Mouse (Mus musculus) spleen, embryonic (tissue): ENCODE measurements around the gene Trpm6.

Experiments
- CTCF ChIA-PET: fragments of 350-600 bp; sonication (Branson Sonifier 250); formaldehyde crosslinking; loops from one replicate; lab custom pipeline; 2022; lab: Charles Lee

Trpm6 gene

DNA sequence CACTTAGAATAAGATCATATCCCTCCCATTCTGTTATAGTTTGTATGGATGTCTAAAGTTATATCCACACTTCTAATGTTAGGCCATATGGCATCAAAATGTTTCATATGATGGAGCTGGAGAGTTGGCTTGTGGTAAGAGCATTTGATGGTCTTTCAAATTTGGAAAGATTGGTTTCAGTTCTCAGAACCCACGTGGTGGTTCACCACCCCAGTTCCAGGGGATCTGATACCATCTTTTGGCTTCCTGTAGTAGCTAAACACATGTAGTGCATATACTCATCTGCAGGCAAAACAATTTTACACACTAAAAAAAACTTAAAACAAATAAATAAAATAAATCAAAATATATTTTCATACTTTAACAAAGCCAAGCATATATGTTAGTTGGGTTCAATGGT lies 21.3 kb downstream of the Trpm6 start:
- CTCF ChIA-PET: no interaction called here

DNA sequence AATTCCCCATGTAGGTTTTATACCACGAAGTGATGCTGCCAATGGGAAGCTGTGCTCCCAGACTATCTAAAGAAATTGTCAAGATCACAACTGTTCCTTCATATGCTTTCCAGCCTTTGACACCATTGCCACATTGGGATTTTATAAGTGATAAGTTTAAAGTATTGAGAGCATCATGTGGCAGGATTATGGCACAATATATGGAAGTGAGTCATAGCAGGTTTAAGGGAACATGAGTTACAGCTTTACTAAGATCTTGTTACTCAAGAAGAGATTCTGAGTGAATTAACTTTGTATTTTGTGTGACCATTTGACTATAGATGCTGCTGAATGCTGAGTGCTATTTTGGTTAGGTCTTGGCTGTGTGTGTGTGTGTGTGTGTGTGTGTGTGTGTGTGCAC lies 21.8 kb downstream of the Trpm6 start:
- CTCF ChIA-PET: no interaction called here

DNA sequence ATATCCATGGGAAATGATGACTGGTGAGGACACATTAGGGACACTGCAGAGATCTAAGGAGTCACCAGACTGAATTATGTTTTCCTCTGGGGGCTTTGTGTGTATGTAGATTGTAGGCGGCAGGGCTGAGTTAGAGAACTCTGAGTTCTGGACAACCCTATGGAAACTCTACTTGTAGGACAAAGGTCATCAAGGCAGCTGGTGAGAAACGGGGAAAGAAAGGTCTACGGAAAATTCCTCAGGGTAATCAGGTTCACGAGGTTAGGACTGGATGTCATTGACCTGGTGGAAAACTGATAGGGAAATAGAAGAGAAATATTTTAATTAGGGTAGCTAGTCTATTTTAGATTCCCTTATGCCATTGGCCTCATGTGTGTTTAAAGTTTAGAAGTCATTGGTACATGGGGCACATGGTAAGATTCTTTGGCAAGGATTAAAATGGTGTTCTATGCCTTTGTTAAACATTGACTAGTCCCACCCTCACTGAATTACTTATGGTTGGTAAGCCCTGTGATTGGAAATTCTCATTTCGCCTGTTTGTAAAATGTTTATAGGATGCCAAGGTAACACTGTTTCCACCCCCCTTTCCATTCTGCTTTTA lies 23.2 kb downstream of the Trpm6 start:
- CTCF ChIA-PET: interaction anchor here (0.6 kb wide), 1 partner anchor 87 kb away, joined by 3 read pairs; no protein-coding TSS in a partner anchor

DNA sequence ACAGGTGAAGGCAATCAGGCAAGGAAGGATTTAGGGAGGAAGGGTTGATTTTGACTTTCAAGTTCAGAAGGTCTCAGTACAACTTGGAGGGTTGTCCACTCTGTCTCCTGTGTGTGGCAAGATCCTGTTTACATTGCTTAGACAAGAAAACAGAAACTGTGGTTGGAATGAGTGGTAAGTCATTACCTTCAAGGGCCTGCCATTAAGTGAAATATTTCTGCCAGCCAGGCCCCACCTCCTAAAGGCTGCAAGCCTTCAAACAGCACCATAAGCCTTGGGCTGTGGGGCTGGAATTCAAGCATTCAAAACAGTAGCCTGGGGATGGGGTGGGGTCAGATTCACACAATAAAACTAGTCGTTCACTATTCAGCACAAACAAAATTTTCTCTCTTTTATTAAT lies 24.3 kb downstream of the Trpm6 start:
- CTCF ChIA-PET: no interaction called here

GRCm38 (mm10) chr19:18799646-18800045 lies 49.9 kb downstream of the Trpm6 start:
- CTCF ChIA-PET: no interaction called here

- CTCF ChIA-PET: no interaction called here
Measured at GRCm38 (mm10) chr19:18811264-18811663, 61.5 kb downstream of the Trpm6 start.

DNA sequence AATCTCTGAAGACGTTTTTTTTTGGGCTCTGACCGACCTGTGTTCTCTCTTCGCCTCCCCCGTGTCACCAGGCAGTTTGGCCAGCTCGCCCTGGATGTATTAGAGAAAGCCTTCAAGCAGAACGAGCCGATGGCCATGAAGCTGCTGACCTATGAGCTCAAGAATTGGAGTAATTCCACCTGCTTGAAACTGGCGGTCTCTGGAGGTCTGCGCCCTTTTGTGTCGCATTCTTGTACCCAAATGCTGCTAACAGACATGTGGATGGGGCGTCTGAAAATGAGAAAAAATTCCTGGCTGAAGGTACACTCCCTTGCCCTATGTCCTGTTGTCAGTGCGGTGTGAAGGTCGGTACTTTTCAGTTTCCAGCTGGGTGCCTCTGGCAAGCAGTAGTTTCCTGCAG lies 65.4 kb downstream of the Trpm6 start:
- CTCF ChIA-PET: no interaction called here

- CTCF ChIA-PET: no interaction called here
Measured at GRCm38 (mm10) chr19:18817425-18817824, 67.6 kb downstream of the Trpm6 start.

DNA sequence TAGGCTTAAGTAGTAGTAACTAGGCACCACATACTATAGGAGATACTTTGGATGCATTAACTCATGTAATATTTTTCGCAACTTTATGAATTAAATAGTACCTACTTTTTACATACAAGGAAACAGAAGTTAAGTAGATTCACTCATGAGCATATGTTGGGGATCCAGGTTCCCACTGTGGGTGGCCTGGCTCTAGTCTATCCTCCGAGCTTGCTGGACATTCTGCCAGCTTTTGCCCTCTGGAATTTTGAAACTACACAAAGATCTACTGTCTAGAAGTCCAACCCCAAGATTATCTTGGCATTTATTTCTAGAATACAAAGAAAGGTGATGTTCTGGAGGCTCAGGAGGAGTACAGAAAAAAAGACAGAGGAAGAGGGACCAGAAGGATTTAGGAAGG lies 78.8 kb downstream of the Trpm6 start:
- CTCF ChIA-PET: no interaction called here

GRCm38 (mm10) chr19:18831196-18831595 lies 81.4 kb downstream of the Trpm6 start:
- CTCF ChIA-PET: no interaction called here

DNA sequence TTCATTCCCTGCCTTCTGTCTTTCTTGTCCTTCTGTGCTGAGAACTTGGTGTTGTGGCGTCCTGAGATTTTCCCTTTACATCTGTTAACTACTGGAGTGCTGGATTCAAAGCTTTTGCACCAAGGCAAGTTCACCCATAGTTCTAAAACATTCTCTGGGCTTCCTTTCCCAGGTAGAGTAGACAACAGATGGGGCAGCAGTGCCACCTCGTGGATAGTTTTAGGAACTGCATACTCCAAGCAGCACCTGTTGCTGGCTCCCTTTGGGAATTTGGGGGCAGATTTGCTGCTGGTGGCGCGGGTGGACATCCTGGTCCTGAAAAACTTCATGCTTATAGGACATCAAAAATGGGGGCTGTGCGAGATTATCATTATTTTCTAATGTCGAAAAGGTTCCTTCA lies 85.2 kb downstream of the Trpm6 start:
- CTCF ChIA-PET: no interaction called here

DNA sequence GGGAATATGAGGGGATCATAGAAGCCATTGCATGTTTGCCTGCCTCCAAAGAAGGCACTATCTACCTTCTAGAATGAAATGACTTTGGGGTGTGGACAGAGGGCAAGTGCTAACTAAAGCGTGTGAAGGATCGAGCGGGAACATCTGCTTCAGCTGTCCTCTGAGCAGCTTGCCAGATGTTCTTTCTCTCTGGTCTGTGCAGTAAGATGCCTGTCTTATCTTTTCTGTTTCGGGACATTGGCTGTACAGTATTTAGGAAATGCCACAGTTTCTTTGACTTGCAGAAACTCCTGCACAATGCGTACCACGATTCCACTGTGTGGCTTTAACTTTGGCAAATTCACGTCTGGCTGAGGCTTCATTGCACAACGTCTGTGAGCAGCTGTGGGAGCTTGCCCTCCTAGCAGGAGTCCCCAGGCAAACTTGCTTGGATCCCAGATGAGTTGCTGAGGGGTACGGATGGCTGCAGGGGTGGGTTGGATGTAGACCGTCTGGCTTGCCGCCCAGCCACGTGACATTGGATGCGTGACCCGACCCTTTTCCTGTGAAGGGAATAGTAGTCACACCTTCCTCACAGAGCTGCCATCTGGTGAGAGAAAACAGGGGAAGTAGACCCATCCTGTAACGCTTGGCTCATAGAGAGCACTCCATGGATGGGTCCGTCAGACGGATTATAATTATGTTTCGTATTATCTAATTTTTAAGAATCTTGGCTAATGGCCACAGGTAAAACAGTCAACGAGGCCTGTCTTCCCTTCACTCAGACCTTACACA lies 92.2 kb downstream of the Trpm6 start:
- CTCF ChIA-PET: no interaction called here

- CTCF ChIA-PET: no interaction called here
Measured at GRCm38 (mm10) chr19:18842626-18843025, 92.8 kb downstream of the Trpm6 start.

DNA sequence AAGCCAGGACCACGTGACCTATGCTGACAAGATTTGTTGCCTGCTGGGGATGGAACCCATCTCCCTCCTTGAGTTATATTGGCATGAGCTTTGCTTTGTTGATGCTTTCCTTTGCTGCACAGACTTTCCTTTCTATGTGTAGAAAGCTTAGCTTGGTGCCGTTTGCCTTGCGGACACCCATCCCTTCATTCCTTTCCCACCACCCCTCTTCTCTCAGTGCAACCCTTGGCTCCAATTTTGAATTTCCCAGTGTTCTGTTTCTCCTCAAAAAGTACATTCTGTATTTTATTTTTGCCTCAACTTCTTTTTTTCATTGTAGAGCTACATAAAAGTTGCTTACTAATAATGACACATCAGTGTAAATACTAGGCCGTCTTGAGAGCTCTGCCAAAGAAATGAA lies 96.6 kb downstream of the Trpm6 start:
- CTCF ChIA-PET: no interaction called here

DNA sequence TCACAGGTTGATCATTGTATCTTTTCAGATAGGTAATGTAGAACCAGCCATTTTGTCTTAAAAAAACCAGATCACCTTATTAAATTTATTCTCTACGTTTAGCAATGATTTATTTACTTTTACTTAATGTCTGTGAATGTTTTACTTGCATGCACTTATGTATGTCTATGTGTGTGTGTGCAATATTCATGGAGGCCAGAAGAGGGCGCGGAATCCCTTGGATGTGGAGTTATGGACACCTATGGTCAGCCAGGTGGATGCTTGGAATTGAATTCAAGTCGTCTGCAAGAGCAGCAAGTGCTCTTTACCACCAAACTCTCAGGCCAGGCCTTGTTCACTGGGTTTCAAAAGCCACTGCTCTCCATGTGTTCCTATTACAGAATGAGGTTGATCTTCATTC lies 118.5 kb downstream of the Trpm6 start:
- CTCF ChIA-PET: no interaction called here

DNA sequence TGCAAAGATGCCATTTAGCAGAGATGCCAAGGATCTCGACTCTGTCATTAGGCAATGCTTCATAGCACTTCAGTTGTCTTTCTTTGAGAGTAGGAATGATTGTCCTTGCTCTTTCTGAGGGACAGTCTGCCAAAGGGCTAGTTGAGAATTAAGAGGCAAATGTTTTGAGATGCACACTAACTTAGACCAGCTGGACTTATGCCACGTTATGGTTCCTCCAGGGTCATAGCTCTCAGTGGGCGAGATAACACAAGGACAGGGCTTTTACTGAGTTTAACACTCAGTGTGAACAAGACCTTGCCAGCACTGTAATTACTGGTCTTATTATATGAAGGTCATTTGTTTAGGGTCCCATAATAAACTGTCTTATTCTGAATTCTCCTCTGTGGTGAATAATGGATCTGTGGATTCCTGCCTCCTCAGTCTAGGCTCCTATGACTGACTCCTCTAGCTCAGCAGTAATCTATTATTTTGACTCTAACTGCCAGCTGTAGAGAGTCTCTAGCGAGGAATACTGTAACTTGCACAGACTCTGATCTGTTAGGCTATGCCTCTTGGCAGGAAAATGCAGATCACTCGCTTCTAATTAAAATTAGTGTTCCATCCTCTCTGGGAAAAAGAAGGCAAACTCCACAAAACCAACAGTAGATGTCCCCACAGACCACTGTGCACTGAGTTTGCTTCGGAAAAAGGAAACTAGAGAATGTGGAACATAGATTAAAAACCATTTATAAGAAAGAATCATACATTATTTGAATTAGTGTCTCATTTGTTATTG lies 123.2 kb downstream of the Trpm6 start:
- CTCF ChIA-PET: no interaction called here

DNA sequence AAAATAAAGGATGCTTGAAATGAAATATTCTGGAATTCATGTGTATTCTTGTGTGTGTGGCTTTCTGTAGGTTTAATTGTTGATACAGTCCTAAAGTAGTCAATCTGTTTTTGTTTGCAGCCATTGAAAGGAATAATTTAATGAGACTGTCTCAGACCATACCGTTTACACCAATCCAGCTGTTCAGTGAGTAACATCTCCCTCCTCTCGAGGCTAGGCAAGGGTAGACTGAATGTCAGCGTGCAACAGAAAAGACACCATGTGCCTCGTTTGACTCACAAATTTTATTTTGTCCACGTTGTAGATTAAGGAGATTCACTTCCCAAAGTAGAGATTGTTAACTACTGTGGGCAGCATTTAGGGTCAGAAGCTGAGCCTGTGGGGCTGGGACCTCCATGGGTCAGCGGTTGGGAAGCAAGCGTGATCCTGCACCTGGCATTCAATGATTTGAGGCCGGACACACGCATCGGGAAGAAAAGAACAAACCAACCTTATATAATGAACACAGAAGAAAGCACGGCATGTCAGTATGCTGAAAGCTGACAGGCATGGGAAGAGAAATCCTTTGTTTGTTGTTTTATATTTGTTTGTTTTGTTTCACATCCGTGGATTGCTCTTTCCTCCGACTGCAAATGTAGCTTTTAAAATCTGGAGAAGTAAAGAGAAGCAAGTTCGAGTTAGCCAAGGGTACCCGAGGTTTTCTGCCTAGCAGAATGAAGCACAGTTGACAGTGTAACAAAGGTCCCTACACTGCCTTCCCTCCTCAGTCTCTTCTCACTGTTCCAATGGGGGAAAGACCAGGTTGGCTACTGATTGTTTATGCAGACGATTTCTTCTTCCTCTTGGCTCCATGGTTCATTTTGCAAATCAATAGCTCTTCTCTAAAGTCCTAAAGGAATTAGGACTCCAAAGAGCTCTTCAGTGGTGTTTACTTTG lies 124.2 kb downstream of the Trpm6 start:
- CTCF ChIA-PET: no interaction called here

DNA sequence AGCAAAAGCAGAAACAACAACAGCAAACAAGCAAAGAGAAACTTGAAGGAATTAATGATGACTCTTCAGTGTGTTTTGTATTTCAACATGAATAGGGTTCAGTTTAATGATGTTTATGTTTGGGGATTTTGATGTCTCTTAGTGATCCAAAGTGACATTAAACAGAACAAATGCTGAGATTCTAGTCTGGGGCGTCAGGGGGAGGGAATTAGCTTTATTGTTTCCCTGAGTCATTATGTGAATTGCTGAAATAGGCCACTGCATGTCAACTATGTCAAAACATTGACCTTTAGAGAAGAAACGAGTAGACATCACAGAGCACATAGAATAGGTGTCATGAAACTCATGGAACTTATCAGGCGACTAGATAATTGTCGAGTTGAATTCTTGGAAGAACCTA lies 129.5 kb downstream of the Trpm6 start:
- CTCF ChIA-PET: no interaction called here

- CTCF ChIA-PET: no interaction called here
Measured at GRCm38 (mm10) chr19:18881162-18881561, 131.4 kb downstream of the Trpm6 start.

GRCm38 (mm10) chr19:18887646-18888407 lies 138.0 kb downstream of the Trpm6 start:
- CTCF ChIA-PET: no interaction called here
